Mouse (Mus musculus): ENCODE results near the gene Ankfn1. TPM values are rescaled to one million over a fixed set of nuclear protein-coding genes. Genes with fewer than 3 reads are reported as not detected.
A peak's percentile ranks its signal among the peaks of the same experiment; 100 is the strongest.

Ankfn1 gene
- total RNA-seq, 2 experiments from 2014 or later: 0.12 TPM; not detected in 1

DNA sequence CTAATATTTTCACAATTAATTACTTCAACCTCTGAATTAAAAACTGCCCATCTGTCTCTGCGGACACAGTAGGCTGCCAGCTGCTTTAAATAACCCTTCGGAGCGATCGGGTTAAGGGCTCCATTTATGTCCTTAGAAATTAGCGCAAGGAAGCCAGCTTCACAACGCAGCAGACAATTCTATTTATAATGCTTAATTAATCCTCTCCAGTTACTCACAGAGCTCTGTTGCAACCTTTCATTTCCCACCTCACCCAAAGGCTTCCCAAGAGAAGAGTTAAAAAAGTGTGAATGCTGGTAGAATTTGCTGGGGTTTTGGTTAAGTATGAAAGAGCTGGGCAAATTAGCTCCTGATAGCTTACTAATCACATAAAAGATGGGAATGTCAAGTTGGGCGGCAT is 275.7 kb downstream of the Ankfn1 start:
- intact Hi-C loops (cut with DNase I): no loop called here
- DNase-seq: no peak

DNA sequence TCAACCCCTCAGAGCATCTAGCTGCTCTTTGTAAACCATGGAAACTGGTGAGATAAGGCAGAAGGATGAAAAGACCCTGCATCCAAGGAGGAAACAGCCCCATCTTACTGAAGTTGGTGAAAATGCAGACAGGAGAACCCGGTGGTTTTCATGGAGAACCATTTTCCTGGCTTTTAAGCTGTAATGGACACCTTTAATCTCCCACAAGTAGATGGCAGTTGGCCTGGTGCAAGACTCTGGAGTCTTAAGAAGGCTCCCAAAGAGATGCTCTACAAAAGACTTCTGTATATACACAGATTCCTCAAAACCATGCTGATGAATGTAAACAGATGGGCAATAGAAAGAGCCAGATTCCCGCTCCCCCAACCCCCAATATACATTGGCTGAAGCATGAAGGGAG is 276.5 kb downstream of the Ankfn1 start:
- no peak for DNase-seq
- intact Hi-C loops (cut with DNase I): no loop called here

DNA sequence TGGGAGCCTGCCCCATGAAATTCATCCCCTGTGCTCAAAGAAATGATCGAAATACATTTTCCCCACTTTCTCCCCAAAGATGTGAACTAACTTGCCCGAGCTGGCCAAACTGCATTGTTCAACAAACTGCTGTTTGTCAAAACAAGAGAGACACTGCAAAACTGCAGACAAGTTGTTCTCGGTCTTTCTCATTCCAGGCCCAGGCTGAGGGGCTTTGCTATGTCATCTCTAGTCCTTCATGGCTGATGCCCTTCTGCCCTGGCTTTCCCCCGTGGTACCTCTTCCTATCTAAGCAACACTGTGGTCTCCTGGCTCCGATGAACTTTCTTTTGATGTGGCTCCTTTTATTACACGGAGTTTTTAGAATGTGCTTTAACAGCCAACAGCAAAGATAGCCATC is 296.4 kb downstream of the Ankfn1 start:
- no peak for DNase-seq
- intact Hi-C loops (cut with DNase I): no loop called here

DNA sequence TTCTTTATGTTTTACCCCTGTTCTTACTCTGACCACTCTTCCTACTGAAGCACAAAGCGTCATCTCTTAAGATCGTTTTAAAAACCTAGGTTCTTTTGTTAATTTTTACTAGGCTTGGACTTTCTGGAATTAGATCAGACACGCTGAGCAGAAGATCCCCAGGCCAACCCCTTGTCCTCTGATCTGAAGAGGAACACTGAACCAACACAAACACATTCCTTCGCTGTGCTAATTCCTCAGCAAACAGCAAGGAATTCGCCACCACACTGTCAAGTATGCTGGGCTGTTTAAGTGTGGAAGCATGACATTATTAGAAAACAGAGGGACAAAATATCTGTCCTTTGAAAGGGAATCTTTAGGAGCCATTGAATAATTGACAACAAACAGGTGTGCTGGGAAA is 300.5 kb downstream of the Ankfn1 start:
- intact Hi-C loops (cut with DNase I): no loop called here
- DNase-seq: no peak

DNA sequence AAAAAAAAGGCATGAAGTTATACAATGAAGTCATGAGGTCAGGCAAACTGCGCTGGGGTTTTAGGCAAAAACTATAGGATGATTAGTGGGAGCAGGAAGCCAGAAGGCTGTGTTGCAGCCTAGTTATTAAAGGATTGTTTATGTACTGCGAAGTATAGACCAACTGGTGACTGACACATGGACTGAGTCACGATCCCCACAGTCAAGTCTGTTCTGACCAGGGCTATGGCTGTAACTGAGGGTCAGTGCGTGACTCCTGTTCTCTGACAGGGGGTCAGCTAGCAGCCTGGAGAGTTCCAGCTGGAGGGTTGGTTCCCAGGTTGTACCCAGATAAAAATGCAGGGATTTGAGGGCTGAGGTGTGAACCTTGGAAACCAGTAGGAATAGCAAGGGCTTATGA is 301.4 kb downstream of the Ankfn1 start:
- DNase-seq: no peak
- intact Hi-C loops (cut with DNase I): no loop called here

DNA sequence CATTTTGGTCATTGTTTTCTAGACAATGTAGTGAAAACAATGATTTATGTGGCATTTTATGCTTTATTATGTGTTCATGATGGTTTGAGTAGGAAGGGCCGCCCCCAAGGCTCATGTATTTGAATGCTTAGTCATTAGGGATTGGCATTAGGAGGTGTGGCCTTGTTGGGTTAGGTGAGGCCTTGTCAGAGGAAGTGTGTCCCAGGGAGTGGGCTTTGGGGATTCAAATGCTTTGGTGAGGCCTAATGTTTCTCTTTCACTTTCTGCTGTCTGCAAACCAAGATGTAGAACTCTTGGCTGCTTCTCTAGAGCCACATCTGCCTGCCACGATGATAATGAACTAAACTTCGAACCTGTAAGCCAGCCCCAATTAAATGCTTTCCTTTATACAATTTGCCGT is 304.6 kb downstream of the Ankfn1 start:
- no peak for DNase-seq
- intact Hi-C loops (cut with DNase I): no loop called here

DNA sequence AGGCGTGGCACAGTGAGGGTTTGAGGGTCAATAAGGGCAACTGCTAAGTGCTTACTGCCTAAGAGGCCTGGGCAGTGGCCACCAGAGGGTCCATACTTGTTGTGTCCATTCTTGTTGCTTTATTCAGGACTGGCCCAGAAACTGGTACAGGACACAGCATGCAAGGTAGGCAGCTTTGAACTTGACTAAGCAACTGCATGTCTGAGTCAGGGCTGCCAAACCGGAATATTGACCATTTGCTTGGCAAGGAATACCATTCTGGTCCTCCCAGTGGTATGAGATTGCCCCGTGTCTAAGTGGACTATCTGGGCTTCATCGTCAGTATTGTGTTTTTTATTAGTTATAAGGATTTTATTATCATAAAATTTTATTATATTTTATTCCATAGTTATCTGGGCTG is 312.1 kb downstream of the Ankfn1 start:
- intact Hi-C loops (cut with DNase I): no loop called here
- no peak for DNase-seq

DNA sequence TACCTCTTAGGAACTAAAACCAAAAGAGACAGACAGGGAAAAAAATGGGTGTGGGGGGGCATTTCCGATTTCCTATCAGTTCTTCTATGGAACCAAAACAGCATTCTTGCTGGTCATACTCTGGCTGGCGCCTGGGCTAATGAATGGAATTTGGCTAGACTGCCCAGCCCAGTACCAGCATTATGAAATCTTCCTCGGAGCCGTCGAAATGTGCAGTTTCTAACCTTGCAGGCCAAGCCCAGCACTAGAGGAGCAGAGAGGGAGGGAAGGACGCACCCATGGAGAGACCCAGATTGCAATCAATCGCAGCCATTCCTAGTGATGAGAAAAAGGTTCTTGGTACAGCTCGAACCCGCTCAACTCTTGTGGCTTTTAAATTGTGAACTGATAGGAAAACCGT is 315.2 kb downstream of the Ankfn1 start:
- no peak for DNase-seq
- intact Hi-C loops (cut with DNase I): no loop called here

DNA sequence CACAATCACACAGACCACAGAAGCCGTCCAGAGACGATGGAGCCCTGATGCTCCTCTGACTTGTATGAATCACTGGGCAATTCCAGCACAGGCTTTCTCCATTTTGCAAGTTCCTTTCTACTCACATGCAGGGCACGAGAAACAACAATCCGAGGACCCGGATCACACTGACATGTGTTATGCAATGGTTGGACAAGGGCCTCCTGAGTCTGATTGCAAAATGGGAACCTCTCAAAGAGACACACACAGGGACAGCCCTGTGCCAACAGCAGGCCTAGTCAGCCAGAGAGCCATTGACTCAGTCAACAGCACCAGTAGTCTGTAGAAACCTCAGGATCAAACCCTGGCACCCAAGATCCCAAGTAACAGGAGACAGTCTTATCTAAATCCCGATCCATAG is 318.0 kb downstream of the Ankfn1 start:
- no peak for DNase-seq
- intact Hi-C loops (cut with DNase I): no loop called here

DNA sequence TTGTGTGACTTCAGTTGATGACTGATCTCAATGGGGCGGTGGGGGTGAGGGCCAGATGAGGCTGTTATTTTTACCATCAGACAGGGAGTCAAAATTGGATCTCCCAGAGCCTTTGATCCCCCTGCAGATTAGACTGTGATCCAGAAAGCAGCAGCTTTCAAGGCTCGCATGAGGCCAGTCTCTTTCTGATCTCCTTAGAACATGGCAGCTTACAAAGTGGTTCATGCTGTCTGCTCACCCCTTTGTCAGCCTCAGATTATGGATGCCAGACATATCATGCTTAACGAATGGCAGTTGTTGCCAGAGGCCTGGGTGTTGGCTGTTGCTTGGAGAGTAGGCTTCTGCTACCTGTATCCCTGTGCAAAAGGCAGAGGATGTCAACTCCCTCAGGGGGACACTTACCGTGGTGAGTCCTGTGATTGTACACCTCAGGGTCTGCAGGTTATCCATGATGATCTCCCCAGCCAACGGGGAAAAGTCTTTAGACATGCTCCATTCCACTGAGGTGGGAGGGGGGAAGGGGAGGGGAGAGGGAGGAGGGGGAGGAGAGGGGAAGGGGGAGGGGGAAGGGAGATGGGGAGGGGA is 321.7 kb downstream of the Ankfn1 start:
- DNase-seq: no peak
- intact Hi-C loops (cut with DNase I): no loop called here

DNA sequence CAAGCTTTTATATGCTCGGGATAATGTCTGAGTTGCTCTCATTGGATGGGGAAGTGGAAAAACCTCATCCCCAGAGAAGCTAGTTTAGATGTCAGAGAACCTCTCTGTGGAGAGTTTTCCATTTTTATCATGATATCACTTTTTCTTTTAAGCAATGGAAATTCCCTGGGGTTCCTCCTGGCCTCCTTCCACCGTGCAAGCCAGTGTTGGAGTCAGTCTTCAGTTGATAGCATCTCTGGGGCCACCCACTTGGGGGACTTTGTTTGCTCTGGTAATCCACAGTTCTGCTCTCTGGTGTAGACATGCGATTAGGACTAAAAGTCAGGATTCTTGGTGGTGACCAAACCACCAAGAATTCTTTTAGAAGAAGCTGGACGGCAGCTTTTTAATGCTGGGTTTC is 322.8 kb downstream of the Ankfn1 start:
- no peak for DNase-seq
- intact Hi-C loops (cut with DNase I): no loop called here

DNA sequence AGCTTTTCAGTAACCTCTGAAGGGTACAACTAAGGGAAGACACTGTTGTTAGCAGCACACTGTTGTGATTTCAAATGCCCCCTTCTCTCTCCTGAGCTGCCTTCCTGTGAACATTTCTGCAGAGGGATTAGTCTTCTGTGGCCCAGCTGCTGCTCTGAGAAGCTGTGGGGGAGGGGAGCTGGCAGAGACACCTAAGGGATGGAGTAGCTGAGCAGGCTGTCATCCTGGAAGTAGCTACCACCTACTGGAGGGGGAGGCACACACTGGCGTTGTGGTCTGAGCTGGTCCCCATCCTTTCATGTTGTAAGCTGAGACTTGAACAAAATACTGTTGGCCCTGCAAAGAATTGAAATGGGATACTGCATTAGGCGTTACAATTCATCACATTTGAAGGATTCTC is 324.6 kb downstream of the Ankfn1 start:
- DNase-seq: peak in 1 of 2 experiments; percentile 6
- intact Hi-C loops (cut with DNase I): no loop called here

DNA sequence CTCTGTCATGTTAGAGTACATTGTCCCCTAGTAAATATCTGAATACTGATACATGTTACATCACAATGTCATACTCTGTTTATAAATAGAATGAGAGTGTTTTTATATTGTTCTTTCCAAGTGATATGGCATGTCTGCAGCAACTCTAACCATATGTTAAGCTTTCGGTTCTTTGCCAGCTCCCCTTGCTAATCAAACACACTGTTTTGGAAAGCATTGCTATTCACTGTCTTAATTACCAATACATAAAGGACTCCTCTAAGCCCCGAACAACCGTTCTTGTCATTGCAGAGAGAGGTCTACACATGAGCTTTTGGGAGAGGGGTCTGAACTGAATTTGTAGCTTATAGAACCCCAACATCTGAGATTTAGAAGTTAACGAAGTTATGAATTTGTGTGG is 327.0 kb downstream of the Ankfn1 start:
- no peak for DNase-seq
- intact Hi-C loops (cut with DNase I): no loop called here

DNA sequence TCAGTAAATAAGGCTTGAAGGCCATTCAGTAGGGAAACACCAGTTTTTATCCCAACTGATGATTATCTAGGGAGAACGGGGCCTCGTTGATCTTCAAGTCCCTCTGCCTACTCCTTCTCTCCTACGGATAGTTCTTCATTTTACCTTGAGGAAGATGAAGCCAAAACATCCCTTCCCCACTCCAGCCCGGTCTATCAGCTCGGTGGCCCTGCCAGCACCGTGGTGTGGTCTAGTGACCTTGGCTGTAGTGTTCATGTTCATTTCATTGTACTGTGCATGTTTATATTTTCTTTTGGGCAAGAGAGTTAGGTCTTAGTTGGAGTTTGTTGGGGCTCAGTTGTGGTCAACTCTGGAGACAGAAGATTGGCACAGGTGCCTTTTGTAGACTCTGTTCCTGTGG is 328.5 kb downstream of the Ankfn1 start:
- intact Hi-C loops (cut with DNase I): no loop called here
- no peak for DNase-seq

DNA sequence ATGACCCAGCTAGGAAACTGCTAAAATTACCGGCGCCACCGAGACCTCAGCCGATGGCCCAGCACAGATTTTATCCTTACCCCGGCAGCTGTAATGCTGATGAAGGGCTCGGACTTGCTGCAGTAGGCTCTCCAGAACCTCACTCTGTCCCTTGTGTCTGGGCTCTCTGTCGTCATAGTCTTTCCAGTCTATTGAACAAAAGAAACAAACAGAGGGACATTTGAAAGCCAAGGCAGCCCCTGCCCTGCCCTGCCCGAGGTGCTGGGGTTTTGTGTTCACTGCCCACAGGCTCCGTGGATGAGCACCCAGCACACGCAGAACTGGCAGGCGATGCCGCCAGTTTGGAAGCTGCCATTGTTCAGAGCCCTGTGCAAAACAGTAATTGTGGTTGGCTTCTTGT is 330.0 kb downstream of the Ankfn1 start:
- DNase-seq: no peak
- intact Hi-C loops (cut with DNase I): no loop called here

DNA sequence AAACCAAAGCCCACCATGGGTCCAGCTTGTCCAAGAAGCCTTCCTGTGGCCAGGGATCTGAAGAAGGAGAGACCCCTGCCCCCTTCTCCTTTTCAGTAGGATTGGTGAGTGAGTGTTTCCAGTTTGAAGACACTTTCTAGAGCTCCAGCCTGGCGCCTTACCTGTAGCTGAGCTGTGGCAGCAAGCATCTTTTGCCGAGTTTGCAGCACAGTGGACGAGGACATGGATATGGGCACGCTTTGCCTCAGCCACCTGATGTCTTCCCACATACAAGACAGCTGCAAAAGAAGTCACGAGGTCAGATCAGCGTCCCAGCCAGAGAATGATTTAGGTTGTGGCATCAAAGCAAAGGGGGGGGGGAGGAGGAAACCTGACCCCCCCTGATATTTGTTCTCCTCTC is 336.9 kb downstream of the Ankfn1 start:
- intact Hi-C loops (cut with DNase I): no loop called here
- DNase-seq: no peak

DNA sequence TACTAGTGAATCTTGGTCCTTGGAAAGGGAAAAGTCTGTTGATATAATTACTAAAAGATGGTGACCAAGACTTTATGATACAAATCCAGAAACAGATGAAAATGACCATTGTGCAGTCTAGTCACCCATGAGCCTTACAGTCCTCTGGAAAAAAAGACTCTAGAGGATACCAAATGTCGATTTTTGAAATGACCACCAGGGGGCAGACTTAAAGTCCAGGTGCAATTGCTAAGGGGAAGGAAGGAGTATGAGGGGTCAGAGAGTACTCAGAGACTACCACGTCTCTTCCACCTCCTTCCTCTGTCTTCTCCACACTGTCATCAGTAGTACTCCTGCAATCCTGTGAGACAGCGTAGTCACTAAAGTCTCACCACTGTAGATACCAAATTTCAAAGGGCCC is 353.1 kb downstream of the Ankfn1 start:
- DNase-seq: peak in 1 of 2 experiments; percentile 20
- intact Hi-C loops (cut with DNase I): loop anchor here (5.0 to 10.0 kb wide), 2 partner anchors 298 to 500 kb away; no protein-coding TSS in a partner anchor

DNA sequence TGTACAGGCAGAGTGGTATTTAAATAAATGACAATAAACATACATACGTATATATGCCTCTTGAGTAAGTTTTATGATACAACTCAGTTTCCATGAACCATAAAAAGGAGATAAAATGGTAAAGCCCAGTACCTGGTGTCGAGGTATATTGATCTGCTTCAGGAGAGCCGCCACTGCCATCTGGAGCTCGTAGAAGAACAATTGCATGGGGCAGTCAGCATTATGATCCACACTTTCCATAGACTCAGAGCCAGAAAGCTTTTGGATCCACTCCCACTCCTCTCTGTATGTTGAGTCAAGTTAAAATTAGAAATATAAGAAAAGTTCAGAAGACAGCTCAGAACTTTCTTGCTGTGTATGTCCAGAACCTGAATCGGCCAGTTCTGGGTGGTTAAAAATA is 354.8 kb downstream of the Ankfn1 start:
- no peak for DNase-seq
- intact Hi-C loops (cut with DNase I): loop anchor here (5.0 to 10.0 kb wide), 2 partner anchors 300 to 502 kb away; no protein-coding TSS in a partner anchor

DNA sequence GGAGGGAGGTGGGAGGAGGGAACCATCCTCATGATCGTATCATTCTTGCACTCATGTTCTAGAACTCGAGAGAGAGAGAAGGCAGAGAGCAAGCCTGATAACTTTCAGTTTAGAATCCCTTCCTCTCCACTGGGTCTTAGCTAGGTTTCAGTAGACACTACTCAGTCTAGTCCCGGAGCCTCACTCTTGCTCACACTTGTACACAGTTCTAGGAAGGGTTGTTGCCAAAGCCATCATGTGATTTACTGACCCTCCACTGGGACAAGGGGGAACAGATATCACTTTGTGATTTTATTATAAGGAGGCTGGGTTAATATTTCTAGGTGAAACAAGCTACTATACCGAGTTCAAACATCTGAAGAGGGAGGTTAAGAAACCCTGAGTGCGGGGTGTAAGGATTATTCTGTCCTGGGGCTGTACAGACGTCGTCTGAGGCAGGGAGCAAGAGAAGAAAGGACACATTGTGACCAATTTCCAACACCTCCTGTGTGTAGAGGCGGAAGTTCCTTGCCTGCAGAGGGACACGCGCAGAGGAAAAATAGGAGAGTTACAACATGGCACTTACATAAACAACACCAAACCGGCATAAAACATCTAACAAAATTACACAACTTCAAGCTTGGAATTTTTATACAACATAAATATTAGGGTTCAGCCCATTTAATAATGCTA is 356.6 kb downstream of the Ankfn1 start:
- intact Hi-C loops (cut with DNase I): loop anchor here (5.0 to 10.0 kb wide), 2 partner anchors 301 to 504 kb away; no protein-coding TSS in a partner anchor
- no peak for DNase-seq

DNA sequence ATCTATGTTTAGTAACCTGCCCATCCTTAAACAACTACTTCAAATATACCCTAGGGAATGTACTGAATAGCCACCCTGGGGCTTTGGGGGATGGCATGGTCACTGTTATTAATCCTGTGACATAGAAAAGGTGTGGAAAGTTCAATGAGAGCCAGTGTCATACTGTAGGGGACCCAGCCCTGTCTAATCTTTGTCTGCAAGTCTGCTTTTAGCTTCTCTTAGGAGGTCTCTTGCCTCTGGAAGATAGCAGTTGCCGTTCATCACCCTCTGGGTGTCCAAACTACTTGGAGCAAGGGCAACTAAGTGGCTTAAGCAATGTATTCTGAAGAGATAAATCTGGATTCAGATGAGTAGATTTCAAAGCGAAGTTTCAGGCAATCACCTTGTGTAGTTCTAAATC is 357.6 kb downstream of the Ankfn1 start:
- intact Hi-C loops (cut with DNase I): loop anchor here (5.0 to 10.0 kb wide), 2 partner anchors 302 to 505 kb away; no protein-coding TSS in a partner anchor
- DNase-seq: no peak

DNA sequence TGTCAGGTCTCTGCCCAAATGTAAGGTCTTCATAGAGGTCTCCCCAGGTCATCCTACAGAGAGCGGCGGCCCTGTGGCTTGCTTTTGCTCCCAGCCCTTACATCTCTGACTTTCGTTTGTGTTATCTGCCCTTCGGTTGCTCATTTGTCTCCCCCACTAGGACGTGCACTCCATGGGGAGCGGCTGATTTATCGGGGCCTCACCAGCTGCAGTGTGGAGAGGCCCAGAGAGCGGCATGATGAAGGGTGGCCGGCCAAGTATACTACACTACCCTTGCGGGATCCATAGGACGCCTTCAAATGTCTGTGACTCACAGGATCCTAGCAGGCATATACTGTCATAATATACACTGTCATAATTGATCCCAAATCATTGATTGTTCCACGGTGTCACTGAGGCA is 358.8 kb downstream of the Ankfn1 start:
- intact Hi-C loops (cut with DNase I): no loop called here
- DNase-seq: no peak

DNA sequence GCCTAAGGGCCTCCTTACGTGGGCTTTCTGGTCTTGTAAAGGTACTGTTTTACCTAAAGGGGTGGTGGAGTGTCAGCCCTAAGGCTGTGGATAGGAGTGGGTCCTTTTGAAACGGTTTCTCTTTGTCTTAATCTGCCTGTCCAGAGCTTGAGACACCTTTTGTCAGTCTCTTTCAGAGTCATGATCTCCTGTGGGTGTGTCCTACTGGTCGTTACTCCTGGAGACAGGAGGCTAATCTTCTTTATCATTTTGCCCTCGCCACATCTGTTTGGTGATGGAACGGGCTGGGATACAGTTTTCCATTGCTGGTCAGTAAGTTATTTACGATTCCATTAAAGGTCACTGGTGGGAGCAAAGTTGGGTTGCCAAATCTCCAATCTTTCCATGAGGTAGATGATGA is 360.7 kb downstream of the Ankfn1 start:
- no peak for DNase-seq
- intact Hi-C loops (cut with DNase I): no loop called here

Data from heart, postnatal 14 days (tissue).